25 mouse cellular contexts compared by ENCODE assay signal in the genomic region with DNA sequence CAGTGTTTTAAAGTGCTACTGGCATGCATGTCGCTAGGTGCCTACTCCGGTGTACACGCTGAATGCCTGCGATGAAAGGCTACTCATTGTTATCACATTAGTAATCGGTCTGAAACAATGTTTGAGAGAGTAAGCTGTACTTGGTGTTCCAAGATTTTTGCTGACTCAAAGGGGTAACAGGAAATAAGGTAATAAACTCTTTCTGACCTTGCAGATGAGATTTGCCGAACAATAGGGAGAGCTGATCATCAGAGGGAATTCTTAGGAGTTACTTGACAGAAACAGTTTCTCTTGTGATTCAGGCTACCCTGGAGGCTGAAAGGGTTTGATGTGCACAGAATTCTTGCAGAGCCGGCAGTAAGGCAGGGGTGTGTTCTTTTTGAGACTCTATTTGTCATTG. TPM values are rescaled to one million over a fixed set of nuclear protein-coding genes. Genes with fewer than 3 reads are reported as not detected.
DNase-seq lines count a peak whose midpoint lies in the region; ATAC-seq and TF ChIP-seq lines count a peak whose summit lies in the region.
"Had no signal": no experiment of that assay in that cellular context is flagged by ENCODE, and none has a peak within 500 bp of the region (broad histone marks: within the 10 kb centered on the region; RNA-seq: fewer than 3 reads in every experiment).

No protein-coding gene starts in this region.

- H3K4me3 ChIP-seq in lung, embryonic 14.5 days (ENCODE audit: low read depth, low read length), result no peak overlapping the region
- H3K4me3 ChIP-seq: erythroblast, embryonic 14.5 days; forebrain, embryonic 12.5 days; gastrocnemius, adult 2 months; heart, embryonic 12.5 days; limb, embryonic 12.5 days; midbrain, embryonic 13.5 days had no signal

- WGBS in lung, embryonic 14.5 days, result 49% methylated on average over 7 of the region's 7 CpGs

- H3K9me3 ChIP-seq in lung, embryonic 14.5 days (ENCODE audit: low read depth, low read length), result no peaks in the 10 kb centered on the region
- H3K9me3 ChIP-seq: forebrain, embryonic 12.5 days; heart, embryonic 12.5 days; limb, embryonic 12.5 days; midbrain, embryonic 13.5 days had no signal

- H3K27me3 ChIP-seq in lung, embryonic 14.5 days (ENCODE audit: insufficient read depth, low read length), result no peaks in the 10 kb centered on the region
- H3K27me3 ChIP-seq: forebrain, embryonic 12.5 days; heart, embryonic 12.5 days; limb, embryonic 12.5 days; midbrain, embryonic 13.5 days had no signal

- TF ChIP-seq CTCF in lung, embryonic 14.5 days (IDR thresholded peaks at IDR 0.05; ENCODE audit: low read depth), result no peak

- ATAC-seq in lung, embryonic 14.5 days (ENCODE audit: insufficient read depth), result no peak
- ATAC-seq: liver, postnatal 0 days; midbrain, embryonic 13.5 days had no signal

- H3K27ac ChIP-seq in lung, embryonic 14.5 days (ENCODE audit: low read depth), result no peak overlapping the region
- H3K27ac ChIP-seq: forebrain, embryonic 12.5 days; gastrocnemius, adult 2 months; limb, embryonic 12.5 days; midbrain, embryonic 13.5 days had no signal

- peak; percentile 75 for DNase-seq in heart, adult 11 months
- DNase-seq in heart, postnatal 10 days, result no peak
- DNase-seq in lung, embryonic 14.5 days, result peak; percentile 12
- DNase-seq in lung, postnatal 10 days, result no peak
- DNase-seq in 3T3-L1 (ENCODE audit: low read depth, low spot score), result peak; percentile 69
- peak; percentile 68 for DNase-seq in R1 (ENCODE audit: low read depth, low spot score)
- no peak for DNase-seq in urinary bladder, postnatal 4 days (ENCODE audit: low spot score in 2 of 2)
- no peak for DNase-seq in right cerebral cortex, adult 2 months (ENCODE audit: low spot score in 2 of 2)
- DNase-seq: cerebellum, adult 11 months; cerebellum, adult 9-11 months; gastrocnemius, adult 2 months; heart, postnatal 14 days; kidney, adult 18-20 months; kidney, postnatal 4 days; liver, postnatal 0 days; right cerebral cortex, postnatal 25 days; spleen, adult 18-20 months; thymus, postnatal 14 days had no signal

- no peak overlapping the region for H3K9ac ChIP-seq in lung, embryonic 14.5 days
- H3K9ac ChIP-seq: forebrain, embryonic 12.5 days; heart, embryonic 12.5 days; limb, embryonic 12.5 days; liver, postnatal 0 days; midbrain, embryonic 13.5 days had no signal

- intact Hi-C loops in heart, postnatal 10 days (cut with DNase I), result no loop called here

- H3K4me1 ChIP-seq in lung, embryonic 14.5 days (ENCODE audit: insufficient read depth), result no peaks in the 10 kb centered on the region
- H3K4me1 ChIP-seq: forebrain, embryonic 12.5 days; limb, embryonic 12.5 days; midbrain, embryonic 13.5 days had no signal

- no peaks in the 10 kb centered on the region for H3K36me3 ChIP-seq in lung, embryonic 14.5 days (ENCODE audit: insufficient read depth)
- H3K36me3 ChIP-seq: forebrain, embryonic 12.5 days; heart, embryonic 12.5 days; limb, embryonic 12.5 days; midbrain, embryonic 13.5 days had no signal

- no peak overlapping the region for H3K4me2 ChIP-seq in lung, embryonic 14.5 days
- H3K4me2 ChIP-seq: forebrain, embryonic 12.5 days; heart, embryonic 12.5 days; limb, embryonic 12.5 days; liver, embryonic 11.5 days; midbrain, embryonic 13.5 days had no signal

RNA-seq across cellular contexts. Expression of gene Plk2, which starts 41.8 kb away (rescaled TPM):
- total RNA-seq in heart, postnatal 10 days (2021), result 10 to 100 TPM; 71.4 to 75.3 TPM
- 265 and 268 TPM in 2 replicates for polyA plus RNA-seq in lung, embryonic 14.5 days (2014; fragmentation: Nextera tagmentation; extraction: Ambion mirVana)
- total RNA-seq: MEL had no signal
- polyA plus RNA-seq: erythroblast, embryonic 14.5 days had no signal

Comparison
In these comparisons a context has a peak if more than half of its experiments do, and no peak if none do; other contexts are left out.
1. DNase-seq: peak in heart, adult 11 months (single experiment), lung, embryonic 14.5 days (single experiment), 3T3-L1 (single experiment) and R1 (single experiment); none in heart, postnatal 10 days (0 of 2), lung, postnatal 10 days (single experiment), urinary bladder, postnatal 4 days (0 of 2) and right cerebral cortex, adult 2 months (0 of 2).